Comparison of ENCODE assay signal across 26 mouse cellular contexts in the genomic region with DNA sequence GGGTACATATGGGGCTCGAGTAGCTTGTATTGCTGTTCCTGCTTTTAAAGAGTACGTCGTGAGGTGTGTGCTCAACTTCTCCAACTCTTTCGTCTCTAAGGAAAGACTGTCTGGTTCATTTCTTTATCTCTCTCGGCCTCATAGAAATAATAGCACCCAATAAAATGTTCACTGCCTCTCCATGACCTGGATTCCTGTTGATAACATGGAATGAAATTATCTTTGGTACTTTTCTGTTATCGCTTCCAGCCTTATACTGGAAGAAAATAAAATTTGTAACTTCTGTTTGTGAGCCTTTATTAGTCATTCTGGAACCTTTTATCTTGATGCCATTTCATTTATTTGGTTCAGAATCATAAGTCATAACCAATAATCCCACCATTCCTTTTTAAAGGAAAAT. TPM values are rescaled to one million over a fixed set of nuclear protein-coding genes. Genes with fewer than 3 reads are reported as not detected.
DNase-seq lines count a peak whose midpoint lies in the region; ATAC-seq and TF ChIP-seq lines count a peak whose summit lies in the region.
"Had no signal": no experiment of that assay in that cellular context is flagged by ENCODE, and none has a peak within 500 bp of the region (broad histone marks: within the 10 kb centered on the region; RNA-seq: fewer than 3 reads in every experiment).

No protein-coding gene starts in this region.

- ATAC-seq in liver, embryonic 16.5 days (ENCODE audit: low read depth), result no peak
- ATAC-seq in liver, embryonic 11.5 days (replicated peaks; ENCODE audit: low FRiP score), result no peak
- ATAC-seq in intestine, embryonic 15.5 days, result no peak
- no peak for ATAC-seq in liver, postnatal 0 days
- no peak for ATAC-seq in midbrain, embryonic 16.5 days
- ATAC-seq in forebrain, embryonic 15.5 days (replicated peaks), result no peak
- ATAC-seq: CD4-positive, CD25-positive, alpha-beta regulatory T cell, adult 4 months; forebrain, embryonic 14.5 days; hindbrain, embryonic 16.5 days; Patski had no signal

- TF ChIP-seq CTCF in liver, postnatal 0 days (IDR thresholded peaks at IDR 0.05; ENCODE audit: low read depth), result no peak

- peaks cover 8% of the 10 kb centered on the region; the same call in 1 of the 2 replicates for H3K36me3 ChIP-seq in liver, embryonic 16.5 days (ENCODE audit: control insufficient read depth, insufficient read depth)
- peaks cover 8% of the 10 kb centered on the region; the same call in 1 of the 2 replicates for H3K36me3 ChIP-seq in liver, embryonic 11.5 days (ENCODE audit: control insufficient read depth, insufficient read depth, low read length)
- no peaks in the 10 kb centered on the region for H3K36me3 ChIP-seq in intestine, embryonic 15.5 days
- peaks cover 20% of the 10 kb centered on the region for H3K36me3 ChIP-seq in liver, postnatal 0 days (replicated peaks; ENCODE audit: insufficient read depth, low read length)
- 0 out of 2 replicates have a peak, but pooled peaks cover 5% of the 10 kb centered on the region for H3K36me3 ChIP-seq in midbrain, embryonic 16.5 days (ENCODE audit: control insufficient read depth, insufficient read depth, low read length)
- H3K36me3 ChIP-seq in forebrain, embryonic 15.5 days, result peaks cover 8% of the 10 kb centered on the region

- no peak for DNase-seq in liver, embryonic 11.5 days (ENCODE audit: low spot score)
- no peak for DNase-seq in liver, postnatal 0 days
- DNase-seq: adrenal gland, postnatal 10 days; adrenal gland, postnatal 36 days; cerebellum, adult 18-20 months; cerebellum, adult 9-10 months; cerebellum, postnatal 25 days; gastrocnemius, postnatal 25 days; heart, adult 18-20 months; heart, postnatal 10 days; heart, postnatal 36 days had no signal

- no peak overlapping the region for H3K27ac ChIP-seq in liver, embryonic 16.5 days (ENCODE audit: low read length)
- H3K27ac ChIP-seq in liver, embryonic 11.5 days (ENCODE audit: low read depth, low read length), result no peak overlapping the region
- 0 out of 2 replicates have a peak overlapping the region, but pooled peaks have one; percentile 3 for H3K27ac ChIP-seq in intestine, embryonic 15.5 days
- H3K27ac ChIP-seq in liver, postnatal 0 days (ENCODE audit: low read depth), result peak overlapping the region; percentile 52
- no peak overlapping the region for H3K27ac ChIP-seq in midbrain, embryonic 16.5 days (ENCODE audit: low read length)
- H3K27ac ChIP-seq in forebrain, embryonic 15.5 days (replicated peaks), result no peak overlapping the region
- H3K27ac ChIP-seq: embryonic facial prominence, embryonic 12.5 days; embryonic facial prominence, embryonic 15.5 days; heart, embryonic 15.5 days; hindbrain, embryonic 10.5 days; hindbrain, embryonic 13.5 days had no signal

- WGBS in liver, embryonic 16.5 days (ENCODE audit: insufficient replicate concordance), result 53% methylated on average over 6 of the region's 6 CpGs
- WGBS in liver, embryonic 11.5 days, result 76% methylated on average over 6 of the region's 6 CpGs
- 71% methylated on average over 6 of the region's 6 CpGs for WGBS in intestine, embryonic 15.5 days
- WGBS in liver, postnatal 0 days (ENCODE audit: insufficient replicate concordance), result 74% methylated on average over 6 of the region's 6 CpGs
- 92% methylated on average over 6 of the region's 6 CpGs for WGBS in midbrain, embryonic 16.5 days
- WGBS in forebrain, embryonic 15.5 days, result 89% methylated on average over 6 of the region's 6 CpGs

- H3K4me1 ChIP-seq in liver, embryonic 16.5 days (ENCODE audit: control insufficient read depth, low read depth, low read length), result peaks cover 31% of the 10 kb centered on the region
- peaks cover 5% of the 10 kb centered on the region; the same call in 1 of the 2 replicates for H3K4me1 ChIP-seq in liver, embryonic 11.5 days (replicated peaks; ENCODE audit: control insufficient read depth, insufficient read depth, low read length)
- H3K4me1 ChIP-seq in intestine, embryonic 15.5 days (replicated peaks), result 0 out of 2 replicates have a peak, but pooled peaks cover 3% of the 10 kb centered on the region
- H3K4me1 ChIP-seq in liver, postnatal 0 days (ENCODE audit: insufficient read depth), result peaks cover 24% of the 10 kb centered on the region
- no peaks in the 10 kb centered on the region for H3K4me1 ChIP-seq in midbrain, embryonic 16.5 days (ENCODE audit: control insufficient read depth, insufficient read depth, low read length)
- H3K4me1 ChIP-seq in forebrain, embryonic 15.5 days, result 0 out of 2 replicates have a peak, but pooled peaks cover 2% of the 10 kb centered on the region
- H3K4me1 ChIP-seq: embryonic facial prominence, embryonic 12.5 days; embryonic facial prominence, embryonic 15.5 days had no signal

- H3K9me3 ChIP-seq in liver, embryonic 16.5 days (replicated peaks; ENCODE audit: control insufficient read depth, low read length), result no peaks in the 10 kb centered on the region
- H3K9me3 ChIP-seq in liver, embryonic 11.5 days (ENCODE audit: control insufficient read depth, low read length), result no peaks in the 10 kb centered on the region
- H3K9me3 ChIP-seq in intestine, embryonic 15.5 days, result no peaks in the 10 kb centered on the region
- no peaks in the 10 kb centered on the region for H3K9me3 ChIP-seq in liver, postnatal 0 days (ENCODE audit: low read length)
- H3K9me3 ChIP-seq in midbrain, embryonic 16.5 days (replicated peaks; ENCODE audit: control insufficient read depth, low read length, poor library complexity, severe bottlenecking), result no peaks in the 10 kb centered on the region
- H3K9me3 ChIP-seq in forebrain, embryonic 15.5 days, result no peaks in the 10 kb centered on the region
- H3K9me3 ChIP-seq: embryonic facial prominence, embryonic 12.5 days; embryonic facial prominence, embryonic 15.5 days; heart, embryonic 12.5 days; heart, embryonic 15.5 days; hindbrain, embryonic 10.5 days; hindbrain, embryonic 13.5 days had no signal

- no peak overlapping the region for H3K4me3 ChIP-seq in liver, embryonic 16.5 days (ENCODE audit: low read depth, low read length)
- H3K4me3 ChIP-seq in liver, embryonic 11.5 days (ENCODE audit: low read depth, low read length), result no peak overlapping the region
- H3K4me3 ChIP-seq in intestine, embryonic 15.5 days (replicated peaks), result no peak overlapping the region
- H3K4me3 ChIP-seq in liver, postnatal 0 days (ENCODE audit: low read depth, low read length), result no peak overlapping the region
- H3K4me3 ChIP-seq in midbrain, embryonic 16.5 days (ENCODE audit: low read depth, low read length), result no peak overlapping the region
- no peak overlapping the region for H3K4me3 ChIP-seq in forebrain, embryonic 15.5 days
- H3K4me3 ChIP-seq: embryonic facial prominence, embryonic 12.5 days; embryonic facial prominence, embryonic 15.5 days; heart, embryonic 12.5 days; heart, embryonic 15.5 days; hindbrain, embryonic 10.5 days; hindbrain, embryonic 13.5 days had no signal

- peak overlapping the region; percentile 20; the same call in 1 of the 2 replicates for H3K4me2 ChIP-seq in liver, embryonic 16.5 days (ENCODE audit: low read depth, low read length)
- no peak overlapping the region for H3K4me2 ChIP-seq in liver, embryonic 11.5 days
- H3K4me2 ChIP-seq in intestine, embryonic 15.5 days (replicated peaks), result no peak overlapping the region
- 0 out of 2 replicates have a peak overlapping the region, but pooled peaks have one; percentile 22 for H3K4me2 ChIP-seq in liver, postnatal 0 days (ENCODE audit: low read depth, low read length)
- H3K4me2 ChIP-seq in midbrain, embryonic 16.5 days (ENCODE audit: low read length), result no peak overlapping the region
- H3K4me2 ChIP-seq in forebrain, embryonic 15.5 days (replicated peaks), result no peak overlapping the region
- H3K4me2 ChIP-seq: embryonic facial prominence, embryonic 12.5 days; embryonic facial prominence, embryonic 15.5 days; heart, embryonic 12.5 days; heart, embryonic 15.5 days; hindbrain, embryonic 13.5 days had no signal

- TF ChIP-seq EP300 in liver, postnatal 0 days (IDR thresholded peaks at IDR 0.05; ENCODE audit: low read depth), result peak; percentile 50

- H3K9ac ChIP-seq in liver, embryonic 16.5 days (ENCODE audit: low read depth, low read length), result no peak overlapping the region
- no peak overlapping the region for H3K9ac ChIP-seq in liver, embryonic 11.5 days (ENCODE audit: low read depth, low read length)
- H3K9ac ChIP-seq in intestine, embryonic 15.5 days, result no peak overlapping the region
- H3K9ac ChIP-seq in liver, postnatal 0 days (replicated peaks), result no peak overlapping the region
- H3K9ac ChIP-seq in midbrain, embryonic 16.5 days (ENCODE audit: low read depth, low read length), result no peak overlapping the region
- H3K9ac ChIP-seq in forebrain, embryonic 15.5 days (replicated peaks), result no peak overlapping the region
- H3K9ac ChIP-seq: embryonic facial prominence, embryonic 12.5 days; embryonic facial prominence, embryonic 15.5 days; heart, embryonic 12.5 days; heart, embryonic 15.5 days; hindbrain, embryonic 13.5 days had no signal

- no peaks in the 10 kb centered on the region for H3K27me3 ChIP-seq in liver, embryonic 16.5 days (ENCODE audit: control insufficient read depth, insufficient read depth, low read depth, low read length)
- H3K27me3 ChIP-seq in liver, embryonic 11.5 days (replicated peaks; ENCODE audit: control insufficient read depth, insufficient read depth, low read length), result no peaks in the 10 kb centered on the region
- no peaks in the 10 kb centered on the region for H3K27me3 ChIP-seq in intestine, embryonic 15.5 days (replicated peaks)
- no peaks in the 10 kb centered on the region for H3K27me3 ChIP-seq in liver, postnatal 0 days (ENCODE audit: insufficient read depth, low read length)
- no peaks in the 10 kb centered on the region for H3K27me3 ChIP-seq in midbrain, embryonic 16.5 days (ENCODE audit: control insufficient read depth, insufficient read depth, low read depth, low read length)
- H3K27me3 ChIP-seq in forebrain, embryonic 15.5 days, result no peaks in the 10 kb centered on the region
- H3K27me3 ChIP-seq: embryonic facial prominence, embryonic 12.5 days; embryonic facial prominence, embryonic 15.5 days; heart, embryonic 12.5 days; heart, embryonic 15.5 days; hindbrain, embryonic 13.5 days; Patski had no signal

RNA-seq across cellular contexts. Expression of gene Slc31a1, which starts 22.7 kb away (rescaled TPM):
- polyA plus RNA-seq in liver, embryonic 16.5 days (2015; fragmentation: Nextera tagmentation; extraction: Ambion mirVana), result 60.4 and 63.7 TPM in 2 replicates
- 48.6 and 56.8 TPM in 2 replicates for polyA plus RNA-seq in liver, embryonic 11.5 days (2014; fragmentation: Nextera tagmentation; extraction: Ambion mirVana)
- 96.6 and 102 TPM in 2 replicates for polyA plus RNA-seq in intestine, embryonic 15.5 days (2015; fragmentation: Nextera tagmentation; extraction: Ambion mirVana)
- polyA plus RNA-seq in liver, postnatal 0 days (2015; fragmentation: Nextera tagmentation; extraction: Ambion mirVana), result 50.9 and 54.3 TPM in 2 replicates
- polyA plus RNA-seq in midbrain, embryonic 16.5 days (2015; fragmentation: Nextera tagmentation; extraction: Ambion mirVana), result 36.8 and 37.7 TPM in 2 replicates
- 39.2 and 40.4 TPM in 2 replicates for polyA plus RNA-seq in forebrain, embryonic 15.5 days (2015; fragmentation: Nextera tagmentation; extraction: Ambion mirVana)

RNA-seq across cellular contexts. Expression of gene Fkbp15, which starts 22.9 kb away (rescaled TPM):
- polyA plus RNA-seq in liver, embryonic 16.5 days (2015; fragmentation: Nextera tagmentation; extraction: Ambion mirVana), result 14.5 and 15.9 TPM in 2 replicates
- 26.9 and 29.9 TPM in 2 replicates for polyA plus RNA-seq in liver, embryonic 11.5 days (2014; fragmentation: Nextera tagmentation; extraction: Ambion mirVana)
- 23.7 and 24.7 TPM in 2 replicates for polyA plus RNA-seq in intestine, embryonic 15.5 days (2015; fragmentation: Nextera tagmentation; extraction: Ambion mirVana)
- polyA plus RNA-seq in liver, postnatal 0 days (2015; fragmentation: Nextera tagmentation; extraction: Ambion mirVana), result 11.7 and 13.3 TPM in 2 replicates
- 21.4 and 21.9 TPM in 2 replicates for polyA plus RNA-seq in midbrain, embryonic 16.5 days (2015; fragmentation: Nextera tagmentation; extraction: Ambion mirVana)
- 22.8 and 23.6 TPM in 2 replicates for polyA plus RNA-seq in forebrain, embryonic 15.5 days (2015; fragmentation: Nextera tagmentation; extraction: Ambion mirVana)

RNA-seq across cellular contexts. Expression of gene Cdc26, which starts 25.2 kb away (rescaled TPM):
- polyA plus RNA-seq in liver, embryonic 16.5 days (2015; fragmentation: Nextera tagmentation; extraction: Ambion mirVana), result 52.4 and 55.5 TPM in 2 replicates
- 155 and 156 TPM in 2 replicates for polyA plus RNA-seq in liver, embryonic 11.5 days (2014; fragmentation: Nextera tagmentation; extraction: Ambion mirVana)
- 138 and 147 TPM in 2 replicates for polyA plus RNA-seq in intestine, embryonic 15.5 days (2015; fragmentation: Nextera tagmentation; extraction: Ambion mirVana)
- 45.5 and 50.7 TPM in 2 replicates for polyA plus RNA-seq in liver, postnatal 0 days (2015; fragmentation: Nextera tagmentation; extraction: Ambion mirVana)
- polyA plus RNA-seq in midbrain, embryonic 16.5 days (2015; fragmentation: Nextera tagmentation; extraction: Ambion mirVana), result 75.1 and 76.4 TPM in 2 replicates
- 104 and 125 TPM in 2 replicates for polyA plus RNA-seq in forebrain, embryonic 15.5 days (2015; fragmentation: Nextera tagmentation; extraction: Ambion mirVana)

RNA-seq across cellular contexts. Expression of gene Prpf4, which starts 25.4 kb away (rescaled TPM):
- polyA plus RNA-seq in liver, embryonic 16.5 days (2015; fragmentation: Nextera tagmentation; extraction: Ambion mirVana), result 8.4 and 9.8 TPM in 2 replicates
- polyA plus RNA-seq in liver, embryonic 11.5 days (2014; fragmentation: Nextera tagmentation; extraction: Ambion mirVana), result 30.7 and 30.8 TPM in 2 replicates
- polyA plus RNA-seq in intestine, embryonic 15.5 days (2015; fragmentation: Nextera tagmentation; extraction: Ambion mirVana), result 17.3 and 18.7 TPM in 2 replicates
- 5.5 and 6.2 TPM in 2 replicates for polyA plus RNA-seq in liver, postnatal 0 days (2015; fragmentation: Nextera tagmentation; extraction: Ambion mirVana)
- polyA plus RNA-seq in midbrain, embryonic 16.5 days (2015; fragmentation: Nextera tagmentation; extraction: Ambion mirVana), result 14.5 and 16.3 TPM in 2 replicates
- polyA plus RNA-seq in forebrain, embryonic 15.5 days (2015; fragmentation: Nextera tagmentation; extraction: Ambion mirVana), result 17.8 and 19.5 TPM in 2 replicates

RNA-seq across cellular contexts. Expression of gene Rnf183, which starts 51.8 kb away (rescaled TPM):
- polyA plus RNA-seq in liver, embryonic 16.5 days (2015; fragmentation: Nextera tagmentation; extraction: Ambion mirVana), result not detected in 2 replicates
- polyA plus RNA-seq in liver, embryonic 11.5 days (2014; fragmentation: Nextera tagmentation; extraction: Ambion mirVana), result not detected in 2 replicates
- polyA plus RNA-seq in intestine, embryonic 15.5 days (2015; fragmentation: Nextera tagmentation; extraction: Ambion mirVana), result not detected in 2 replicates
- polyA plus RNA-seq in liver, postnatal 0 days (2015; fragmentation: Nextera tagmentation; extraction: Ambion mirVana), result not detected in 2 replicates
- 0.13 TPM in 1 of 2 replicates, not detected in the other for polyA plus RNA-seq in midbrain, embryonic 16.5 days (2015; fragmentation: Nextera tagmentation; extraction: Ambion mirVana)
- 0.32 TPM in 1 of 2 replicates, not detected in the other for polyA plus RNA-seq in forebrain, embryonic 15.5 days (2015; fragmentation: Nextera tagmentation; extraction: Ambion mirVana)
- polyA plus RNA-seq: embryonic facial prominence, embryonic 12.5 days; forebrain, embryonic 11.5 days; forebrain, embryonic 14.5 days; heart, embryonic 12.5 days; heart, embryonic 15.5 days; hindbrain, embryonic 10.5 days; hindbrain, embryonic 13.5 days had no signal

Comparison
In these comparisons a context has a peak if more than half of its experiments do, and no peak if none do; other contexts are left out.
1. H3K27ac ChIP-seq: peak in intestine, embryonic 15.5 days (single experiment) and liver, postnatal 0 days (single experiment); none in liver, embryonic 16.5 days (single experiment), liver, embryonic 11.5 days (single experiment), midbrain, embryonic 16.5 days (single experiment) and forebrain, embryonic 15.5 days (single experiment).
2. H3K4me2 ChIP-seq: peak in liver, embryonic 16.5 days (single experiment) and liver, postnatal 0 days (single experiment); none in liver, embryonic 11.5 days (single experiment), intestine, embryonic 15.5 days (single experiment), midbrain, embryonic 16.5 days (single experiment) and forebrain, embryonic 15.5 days (single experiment).